Mouse (Mus musculus) heart, embryonic 10.5 days (tissue): ENCODE measurements around the gene Atp6v0a2. TPM values are rescaled to one million over a fixed set of nuclear protein-coding genes. Genes with fewer than 3 reads are reported as not detected.
"Not testable (repeated sequence)": the region's sequence is repeated elsewhere in the genome, so short reads cannot be mapped to it uniquely, and the experiment has no call there.

Experiments used
- DNase-seq: peaks from one replicate; pipeline ENCODE4 v3.0.0-alpha.2; 2017; ENCODE audit warnings: low spot score
- H3K27ac ChIP-seq: fragments of 300-500 bp; sonication (generic); 2 replicates; pipeline ENCODE4 v1.5.1; 2016; ENCODE audit warnings: mild to moderate bottlenecking
- H3K27me3 ChIP-seq: fragments of 300-500 bp; sonication (generic); 2 replicates; pipeline ENCODE4 v1.6.1; 2016; ENCODE audit warnings: mild to moderate bottlenecking; ENCODE audit not compliant: poor library complexity, insufficient read depth, severe bottlenecking
- H3K36me3 ChIP-seq: fragments of 300-500 bp; sonication (generic); 2 replicates; pipeline ENCODE4 v1.6.1; 2016; ENCODE audit warnings: mild to moderate bottlenecking, moderate library complexity
- H3K4me1 ChIP-seq: fragments of 300-500 bp; sonication (generic); 2 replicates; pipeline ENCODE4 v1.6.1; 2016; ENCODE audit warnings: mild to moderate bottlenecking
- H3K4me3 ChIP-seq: fragments of 300-500 bp; sonication (generic); 2 replicates; pipeline ENCODE4 v1.5.1; 2016; ENCODE audit warnings: mild to moderate bottlenecking, moderate library complexity
- H3K9me3 ChIP-seq: fragments of 300-500 bp; sonication (generic); 2 replicates; pipeline ENCODE4 v1.6.1; 2016; ENCODE audit warnings: mild to moderate bottlenecking, moderate library complexity
- WGBS: fragments of 180-500 bp; shearing (Covaris S2); methylation state at CpG from one replicate; pipeline ENCODE4 v1.1.7; 2016; 5-methylcytosine and 5-hydroxymethylcytosine counted together
- polyA plus RNA-seq: library from polyadenylated mRNA; unstranded; fragments of >200 nt; fragmentation: Nextera tagmentation; extraction: Ambion mirVana; gene quantifications from 2 replicates; pipeline ENCODE4 v1.2.1, GENCODE M21; 2016

The Atp6v0a2 gene
- polyA plus RNA-seq, 1 experiment from 2014 or later, result 43.6 TPM

GRCm38 (mm10) chr5:124621362-124621761 is 7.0 kb upstream of the Atp6v0a2 start:
- Histone ChIP-seq H3K4me1 (no peaks in the 10 kb centered on the region), H3K27ac (no peak overlapping the region), H3K27me3 (no peaks in the 10 kb centered on the region), H3K36me3 (0 out of 2 replicates have a peak, but pooled peaks cover 3% of the 10 kb centered on the region), H3K9me3 (no peaks in the 10 kb centered on the region), H3K4me3 (no peak overlapping the region)
- 81% methylated on average over 13 of the region's 13 CpGs for WGBS
- DNase-seq, result no peak

DNA sequence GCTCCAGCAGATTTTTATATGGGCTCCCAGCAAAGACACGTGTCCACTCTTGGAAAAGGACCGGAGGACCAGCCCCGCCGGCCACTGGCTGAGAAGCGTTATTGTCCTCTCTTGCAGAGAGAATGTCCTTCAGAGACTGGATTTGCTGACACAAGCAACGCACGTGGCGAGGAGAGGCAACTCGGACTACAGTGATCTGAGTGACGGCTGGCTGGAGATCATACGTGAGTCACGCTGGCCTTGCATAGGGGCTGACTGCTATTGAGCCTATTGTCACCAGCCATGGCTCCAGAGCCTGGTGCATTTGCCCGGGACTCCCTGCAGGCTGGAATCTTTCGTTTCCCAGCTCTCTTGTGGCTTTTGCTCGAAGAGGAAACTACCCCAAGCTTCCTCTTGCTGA is 5.5 kb upstream of the Atp6v0a2 start:
- H3K4me1 ChIP-seq, result peaks cover 1% of the 10 kb centered on the region
- no peak overlapping the region for H3K4me3 ChIP-seq
- WGBS, result 79% methylated on average over 15 of the region's 15 CpGs
- no peaks in the 10 kb centered on the region for H3K27me3 ChIP-seq
- no peak for DNase-seq
- H3K9me3 ChIP-seq, result no peaks in the 10 kb centered on the region
- no peak overlapping the region for H3K27ac ChIP-seq
- H3K36me3 ChIP-seq, result 0 out of 2 replicates have a peak, but pooled peaks cover 3% of the 10 kb centered on the region

DNA sequence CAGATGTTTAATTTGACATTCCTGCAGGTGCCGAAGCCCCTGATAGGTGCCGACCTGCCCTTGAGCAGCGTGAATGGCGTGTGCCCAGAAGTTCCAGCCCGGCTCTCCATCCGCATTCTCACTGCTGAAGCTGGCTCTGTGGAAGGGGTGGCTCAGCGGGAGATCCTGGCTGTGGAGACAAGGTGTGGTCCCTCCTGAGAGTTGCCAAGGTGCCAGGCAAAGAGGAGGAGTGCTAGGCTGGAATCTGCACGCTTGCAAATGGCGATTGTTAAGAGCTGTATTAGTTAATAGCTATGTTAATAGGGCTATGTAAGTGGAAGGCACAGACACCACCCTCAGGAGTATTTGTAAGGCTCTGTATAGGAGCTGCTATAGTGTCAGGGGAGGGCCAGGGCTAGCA is 4.1 kb upstream of the Atp6v0a2 start:
- WGBS, result 88% methylated on average over 9 of the region's 9 CpGs
- DNase-seq, result no peak
- Histone ChIP-seq H3K4me3 (no peak overlapping the region), H3K27me3 (no peaks in the 10 kb centered on the region), H3K27ac (no peak overlapping the region), H3K36me3 (0 out of 2 replicates have a peak, but pooled peaks cover 3% of the 10 kb centered on the region), H3K9me3 (no peaks in the 10 kb centered on the region), H3K4me1 (peaks cover 8% of the 10 kb centered on the region)

DNA sequence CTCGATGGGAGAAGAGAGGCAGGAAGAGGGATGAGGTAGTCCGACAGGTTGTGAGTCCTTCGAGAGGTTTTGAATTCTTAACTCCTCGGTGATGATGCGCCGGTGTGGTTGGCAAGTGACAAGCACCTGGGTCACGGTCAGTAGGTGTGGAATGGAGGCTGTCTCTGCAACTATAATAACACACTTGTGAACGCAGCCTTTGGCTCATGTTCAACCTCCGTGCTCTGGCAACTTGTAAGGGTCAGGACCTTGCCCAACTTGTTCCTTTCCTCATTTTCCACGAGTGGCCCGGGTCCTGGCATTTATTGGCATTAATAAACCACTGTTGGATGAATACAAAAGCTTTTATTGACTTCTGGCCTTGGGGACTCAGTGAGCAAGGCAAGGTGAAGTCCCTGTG is 1.3 kb downstream of the Atp6v0a2 start:
- Histone ChIP-seq H3K36me3 (peaks cover 28% of the 10 kb centered on the region), H3K9me3 (no peaks in the 10 kb centered on the region), H3K27ac (peak overlapping the region; percentile 90), H3K4me1 (peaks cover 20% of the 10 kb centered on the region), H3K27me3 (no peaks in the 10 kb centered on the region), H3K4me3 (peak overlapping the region; percentile 99)
- WGBS, result 20% methylated on average over 11 of the region's 11 CpGs
- DNase-seq, result no peak

DNA sequence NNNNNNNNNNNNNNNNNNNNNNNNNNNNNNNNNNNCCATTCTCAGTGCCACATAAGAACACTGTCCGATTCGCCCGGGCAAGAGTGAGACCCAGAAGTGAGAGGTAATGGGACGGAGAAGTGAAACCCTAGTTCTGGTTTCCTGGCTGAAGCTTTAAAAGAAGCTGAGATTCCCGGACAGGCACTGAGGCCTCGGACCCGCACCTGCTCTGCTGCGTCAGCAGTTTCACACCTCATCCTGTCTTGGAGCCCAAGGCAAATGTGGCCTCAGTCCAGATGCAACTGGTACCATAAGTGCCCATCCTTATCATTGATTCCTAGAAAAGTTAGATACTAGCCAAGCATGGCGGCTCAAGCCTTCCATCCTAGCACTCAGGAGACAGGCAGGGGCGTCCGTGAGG is 3.3 kb downstream of the Atp6v0a2 start:
- WGBS, result 93% methylated on average over 11 of the region's 11 CpGs
- no peak overlapping the region for H3K27ac ChIP-seq
- no peak overlapping the region for H3K4me3 ChIP-seq
- no peaks in the 10 kb centered on the region for H3K27me3 ChIP-seq
- H3K36me3 ChIP-seq, result peaks cover 44% of the 10 kb centered on the region
- no peaks in the 10 kb centered on the region for H3K9me3 ChIP-seq
- no peak for DNase-seq
- H3K4me1 ChIP-seq, result peaks cover 20% of the 10 kb centered on the region

DNA sequence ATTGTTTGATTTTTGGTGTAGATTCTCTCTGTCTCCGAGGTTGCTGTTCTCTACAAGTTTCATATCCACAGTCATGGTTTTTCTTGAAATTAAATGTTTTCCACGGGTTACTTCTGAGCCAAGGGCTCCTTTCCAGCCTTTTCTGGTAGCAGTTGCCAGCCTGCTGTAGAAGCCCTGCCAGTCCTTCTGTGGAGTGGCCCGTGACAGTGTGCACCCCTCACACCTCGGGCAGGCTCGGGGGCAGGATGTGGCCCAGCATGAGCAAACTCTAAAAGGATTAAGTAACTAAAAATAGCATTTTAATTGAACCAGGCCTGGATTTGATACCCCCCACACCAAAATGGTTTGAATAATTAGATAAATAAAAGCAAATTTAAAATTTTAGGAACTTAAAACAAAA is 4.1 kb downstream of the Atp6v0a2 start:
- no peaks in the 10 kb centered on the region for H3K27me3 ChIP-seq
- peaks cover 52% of the 10 kb centered on the region for H3K36me3 ChIP-seq
- DNase-seq, result no peak
- no peaks in the 10 kb centered on the region for H3K9me3 ChIP-seq
- 64% methylated on average over 5 of the region's 5 CpGs for WGBS
- H3K4me3 ChIP-seq, result no peak overlapping the region
- no peak overlapping the region for H3K27ac ChIP-seq
- H3K4me1 ChIP-seq, result peaks cover 20% of the 10 kb centered on the region

- Histone ChIP-seq H3K27me3 (no peaks in the 10 kb centered on the region), H3K36me3 (peaks cover 60% of the 10 kb centered on the region), H3K27ac (no peak overlapping the region), H3K4me3 (no peak overlapping the region), H3K4me1 (peaks cover 14% of the 10 kb centered on the region), H3K9me3 (no peaks in the 10 kb centered on the region)
- no peak for DNase-seq
- 46% methylated on average over 2 of the region's 2 CpGs for WGBS
Measured at GRCm38 (mm10) chr5:124633425-124633824, 5.0 kb downstream of the Atp6v0a2 start.

- H3K27ac ChIP-seq, H3K9me3 ChIP-seq, H3K27me3 ChIP-seq, H3K4me1 ChIP-seq, H3K4me3 ChIP-seq, DNase-seq: not testable (repeated sequence)
- WGBS, result 82% methylated on average over 4 of the region's 4 CpGs
- peaks cover 77% of the 10 kb centered on the region for H3K36me3 ChIP-seq
Measured at GRCm38 (mm10) chr5:124635068-124635467, 6.7 kb downstream of the Atp6v0a2 start.

DNA sequence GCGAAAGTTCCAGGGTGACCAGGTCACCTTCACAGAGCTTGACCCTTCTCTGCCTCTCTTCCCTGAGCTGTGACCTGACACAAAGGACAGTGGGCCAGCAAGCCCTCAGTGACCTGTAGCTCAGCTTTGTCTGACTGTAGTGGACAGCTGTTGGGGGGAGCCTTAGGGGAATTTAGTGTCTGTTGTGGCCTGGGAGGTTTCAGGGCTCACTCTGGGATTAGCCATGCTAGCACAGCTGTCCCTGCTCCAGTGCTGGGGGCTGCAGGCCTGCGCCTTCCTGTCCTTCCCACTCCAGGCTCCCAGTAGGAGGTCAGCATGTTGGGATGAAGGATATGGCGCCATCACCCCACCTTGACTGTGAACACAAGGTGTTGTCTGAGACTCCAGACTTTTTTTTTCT is 7.8 kb downstream of the Atp6v0a2 start:
- Histone ChIP-seq H3K4me1 (no peaks in the 10 kb centered on the region), H3K4me3 (no peak overlapping the region), H3K9me3 (no peaks in the 10 kb centered on the region), H3K36me3 (peaks cover 81% of the 10 kb centered on the region), H3K27me3 (no peaks in the 10 kb centered on the region), H3K27ac (no peak overlapping the region)
- 93% methylated on average over 3 of the region's 3 CpGs for WGBS
- DNase-seq, result no peak

GRCm38 (mm10) chr5:124636694-124637093 is 8.3 kb downstream of the Atp6v0a2 start:
- H3K27ac ChIP-seq, result no peak overlapping the region
- no peak for DNase-seq
- no peaks in the 10 kb centered on the region for H3K9me3 ChIP-seq
- no peaks in the 10 kb centered on the region for H3K4me1 ChIP-seq
- H3K4me3 ChIP-seq, result no peak overlapping the region
- 97% methylated on average over 4 of the region's 4 CpGs for WGBS
- H3K36me3 ChIP-seq, result peaks cover 86% of the 10 kb centered on the region
- H3K27me3 ChIP-seq, result no peaks in the 10 kb centered on the region

- Histone ChIP-seq H3K27ac (no peak overlapping the region), H3K27me3 (no peaks in the 10 kb centered on the region), H3K4me1 (no peaks in the 10 kb centered on the region), H3K9me3 (no peaks in the 10 kb centered on the region), H3K4me3 (no peak overlapping the region), H3K36me3 (peaks cover 89% of the 10 kb centered on the region)
- DNase-seq, result no peak
- 91% methylated on average over 11 of the region's 11 CpGs for WGBS
Measured at GRCm38 (mm10) chr5:124637300-124637699, 8.9 kb downstream of the Atp6v0a2 start.

GRCm38 (mm10) chr5:124637836-124638235 is 9.5 kb downstream of the Atp6v0a2 start:
- DNase-seq, result no peak
- Histone ChIP-seq H3K9me3 (no peaks in the 10 kb centered on the region), H3K36me3 (peaks cover 94% of the 10 kb centered on the region), H3K4me1 (no peaks in the 10 kb centered on the region), H3K4me3 (no peak overlapping the region), H3K27me3 (no peaks in the 10 kb centered on the region), H3K27ac (no peak overlapping the region)
- WGBS, result 92% methylated on average over 13 of the region's 13 CpGs

- Histone ChIP-seq H3K36me3 (peaks cover 81% of the 10 kb centered on the region), H3K4me3 (no peak overlapping the region), H3K4me1 (no peaks in the 10 kb centered on the region), H3K9me3 (no peaks in the 10 kb centered on the region), H3K27ac (no peak overlapping the region), H3K27me3 (no peaks in the 10 kb centered on the region)
- WGBS, result 88% methylated on average over 5 of the region's 5 CpGs
- DNase-seq, result no peak
Measured at GRCm38 (mm10) chr5:124713741-124714140, 85.4 kb downstream of the Atp6v0a2 start.

DNA sequence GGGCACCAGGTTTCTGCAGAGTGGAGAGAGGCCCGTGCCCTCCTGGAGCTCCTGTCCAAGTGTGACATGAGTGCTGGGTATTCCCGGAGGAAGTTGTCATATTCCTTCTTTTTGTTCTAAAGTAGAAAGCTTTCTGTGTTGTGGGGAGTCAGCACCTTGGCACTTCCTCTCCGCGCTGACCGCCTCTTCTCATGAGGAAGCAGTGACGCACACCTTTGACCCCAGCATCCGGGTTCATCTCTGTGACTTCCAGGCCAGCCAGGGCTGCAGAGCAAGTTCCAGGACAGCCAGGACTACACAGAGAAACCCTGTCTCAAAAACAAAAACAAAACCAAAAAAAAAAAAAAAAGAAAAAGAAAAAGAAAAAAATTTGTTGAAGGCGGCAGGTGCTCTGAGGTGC is 86.8 kb downstream of the Atp6v0a2 start:
- WGBS, result 81% methylated on average over 8 of the region's 8 CpGs
- Histone ChIP-seq H3K9me3 (no peaks in the 10 kb centered on the region), H3K4me3 (no peak overlapping the region), H3K27ac (no peak overlapping the region), H3K27me3 (no peaks in the 10 kb centered on the region), H3K4me1 (no peaks in the 10 kb centered on the region), H3K36me3 (peaks cover 95% of the 10 kb centered on the region)
- DNase-seq, result no peak
